Mouse (Mus musculus) limb, embryonic 14.5 days (tissue): ENCODE measurements at regions not wholly inside any gene's neighbourhood (a gene's known extent, or its start where the extent isn't known, plus 50 kb on each side); places are given as distances from the start of the nearest gene placed in this dataset.
A peak's percentile ranks its signal among the peaks of the same experiment; 100 is the strongest.

Experiments
- ATAC-seq: fragments of 200-750 bp; cut with Nextera tagmentation; 2 replicates; pipeline ENCODE4 v1.8.0; 2017; ENCODE audit warnings: low read depth, moderate number of reproducible peaks, moderate TSS enrichment; ENCODE audit not compliant: low FRiP score
- DNase-seq: peaks from one replicate; pipeline ENCODE4 v3.0.0-alpha.2; 2015; ENCODE audit warnings: low spot score
- H3K27ac ChIP-seq: fragments of 300-500 bp; sonication (generic); replicated peaks from 2 replicates; pipeline ENCODE4 v1.5.1; 2014; ENCODE audit warnings: low read depth, mild to moderate bottlenecking, low read length, moderate library complexity, mixed read lengths
- H3K27me3 ChIP-seq: fragments of 300-500 bp; sonication (generic); 2 replicates; pipeline ENCODE4 v1.6.1; 2014; ENCODE audit warnings: low read length, mixed read lengths; ENCODE audit not compliant: control insufficient read depth, insufficient read depth
- H3K36me3 ChIP-seq: fragments of 300-500 bp; sonication (generic); 2 replicates; pipeline ENCODE4 v1.6.1; 2014; ENCODE audit warnings: mild to moderate bottlenecking, low read length, moderate library complexity, mixed read lengths; ENCODE audit not compliant: control insufficient read depth, insufficient read depth
- H3K4me1 ChIP-seq: fragments of 300-500 bp; sonication (generic); 2 replicates; pipeline ENCODE4 v1.6.1; 2014; ENCODE audit warnings: antibody characterized with exemption, low read length, mixed read lengths; ENCODE audit not compliant: control insufficient read depth, insufficient read depth
- H3K4me2 ChIP-seq: fragments of 300-500 bp; sonication (generic); replicated peaks from 2 replicates; pipeline ENCODE4 v1.6.1; 2014; ENCODE audit warnings: low read depth, mild to moderate bottlenecking, low read length, moderate library complexity; ENCODE audit not compliant: severe bottlenecking
- H3K4me3 ChIP-seq: fragments of 300-500 bp; sonication (generic); replicated peaks from 2 replicates; pipeline ENCODE4 v1.5.1; 2014; ENCODE audit warnings: low read length
- H3K9ac ChIP-seq: fragments of 300-500 bp; sonication (generic); 2 replicates; pipeline ENCODE4 v1.6.1; 2014; ENCODE audit warnings: mild to moderate bottlenecking, low read depth, low read length, moderate library complexity; ENCODE audit not compliant: severe bottlenecking
- H3K9me3 ChIP-seq: fragments of 300-500 bp; sonication (generic); 2 replicates; pipeline ENCODE4 v1.6.1; 2016; ENCODE audit warnings: low read length; ENCODE audit not compliant: control insufficient read depth
- POLR2A ChIP-seq: fragments of 200-500 bp; IDR thresholded peaks from 2 replicates; pipeline ENCODE4 v1.8.0; 2012; ENCODE audit warnings: inconsistent platforms, mild to moderate bottlenecking, moderate library complexity, borderline replicate concordance; ENCODE audit not compliant: insufficient read depth, insufficient read length; ENCODE audit errors: extremely low read depth
- WGBS: fragments of 180-500 bp; shearing (Covaris S2); extraction: QIAGEN DNeasy Blood & Tissue Kit; methylation state at CpG from one replicate; pipeline ENCODE4 v1.1.7; 2014; 5-methylcytosine and 5-hydroxymethylcytosine counted together

GRCm38 (mm10) chr5:73892440-73893225, 175.6 kb downstream of the Usp46 start:
- Histone ChIP-seq H3K9ac (no peak overlapping the region), H3K27me3 (no peaks in the 10 kb centered on the region), H3K9me3 (no peaks in the 10 kb centered on the region), H3K36me3 (no peaks in the 10 kb centered on the region), H3K4me1 (no peaks in the 10 kb centered on the region), H3K4me3 (no peak overlapping the region), H3K4me2 (no peak overlapping the region), H3K27ac (no peak overlapping the region)
- WGBS, result 72% methylated on average over 4 of the region's 4 CpGs
- TF ChIP-seq POLR2A, result no peak
- no peak for DNase-seq
- ATAC-seq, result no peak

- H3K27ac ChIP-seq, result no peak overlapping the region
- H3K9ac ChIP-seq, result no peak overlapping the region
- DNase-seq, result no peak
- no peak overlapping the region for H3K4me2 ChIP-seq
- no peaks in the 10 kb centered on the region for H3K4me1 ChIP-seq
- H3K4me3 ChIP-seq, result no peak overlapping the region
- 95% methylated on average over 5 of the region's 5 CpGs for WGBS
- ATAC-seq, result no peak
- TF ChIP-seq POLR2A, result no peak
- no peaks in the 10 kb centered on the region for H3K9me3 ChIP-seq
- H3K36me3 ChIP-seq, result no peaks in the 10 kb centered on the region
- no peaks in the 10 kb centered on the region for H3K27me3 ChIP-seq
These were observed 173.0 kb downstream of the Usp46 start for GRCm38 (mm10) chr5:73895186-73895585.

GRCm38 (mm10) chr5:73896785-73897184, 171.4 kb downstream of the Usp46 start:
- WGBS, result 100% methylated on average over 1 of the region's 1 CpGs
- DNase-seq (no peak), ATAC-seq (no peak)
- H3K27ac ChIP-seq, result no peak overlapping the region
- no peak for TF ChIP-seq POLR2A
- no peak overlapping the region for H3K4me3 ChIP-seq
- no peaks in the 10 kb centered on the region for H3K9me3 ChIP-seq
- H3K9ac ChIP-seq, result no peak overlapping the region
- H3K27me3 ChIP-seq, result no peaks in the 10 kb centered on the region
- H3K4me2 ChIP-seq, result no peak overlapping the region
- no peaks in the 10 kb centered on the region for H3K36me3 ChIP-seq
- no peaks in the 10 kb centered on the region for H3K4me1 ChIP-seq

GRCm38 (mm10) chr5:73901651-73902050, 166.6 kb downstream of the Usp46 start:
- H3K27ac ChIP-seq, result no peak overlapping the region
- peaks cover 17% of the 10 kb centered on the region for H3K4me1 ChIP-seq
- no peaks in the 10 kb centered on the region for H3K27me3 ChIP-seq
- H3K4me3 ChIP-seq, result no peak overlapping the region
- H3K36me3 ChIP-seq, result no peaks in the 10 kb centered on the region
- DNase-seq, result no peak
- no peak for ATAC-seq
- TF ChIP-seq POLR2A, result no peak
- H3K9ac ChIP-seq, result no peak overlapping the region
- WGBS, result 84% methylated on average over 1 of the region's 1 CpGs
- no peak overlapping the region for H3K4me2 ChIP-seq
- H3K9me3 ChIP-seq, result no peaks in the 10 kb centered on the region

GRCm38 (mm10) chr5:73902470-73903218, 165.6 kb downstream of the Usp46 start:
- no peaks in the 10 kb centered on the region for H3K27me3 ChIP-seq
- H3K4me2 ChIP-seq, result peak overlapping the region; percentile 29
- peaks cover 17% of the 10 kb centered on the region for H3K4me1 ChIP-seq
- no peaks in the 10 kb centered on the region for H3K9me3 ChIP-seq
- H3K9ac ChIP-seq, result peak overlapping the region; percentile 31; the same call in 1 of the 2 replicates
- DNase-seq (peak; percentile 42), ATAC-seq (no peak)
- no peaks in the 10 kb centered on the region for H3K36me3 ChIP-seq
- H3K27ac ChIP-seq, result peak overlapping the region; percentile 72; the same call in 1 of the 2 replicates
- H3K4me3 ChIP-seq, result peak overlapping the region; percentile 8; the same call in 1 of the 2 replicates
- no peak for TF ChIP-seq POLR2A
- 20% methylated on average over 7 of the region's 7 CpGs for WGBS
